Mouse (Mus musculus) T-helper 1 cell (primary cell): ENCODE data around the gene Ttc27.

Experiments used
- in situ Hi-C: fragments of 300-600 bp; cut with MboI, MseI; formaldehyde crosslinking; loops from one replicate; pipeline ENCODE4 v1.15.1; 2025; ENCODE audit warnings: high pct_unique_total_duplicates

Ttc27 gene

GRCm38 (mm10) chr17:74819711-74820110, 102.2 kb downstream of the Ttc27 start:
- in situ Hi-C loops: loop anchor here (25.0 kb wide), 1 partner anchor 718 kb away; no protein-coding TSS in a partner anchor

GRCm38 (mm10) chr17:74830851-74831250, 113.3 kb downstream of the Ttc27 start:
- in situ Hi-C loops: no loop called here

GRCm38 (mm10) chr17:74841721-74842120, 124.2 kb downstream of the Ttc27 start:
- in situ Hi-C loops: no loop called here

- in situ Hi-C loops: no loop called here
Observed at GRCm38 (mm10) chr17:74842603-74843002, 125.1 kb downstream of the Ttc27 start.

GRCm38 (mm10) chr17:74843486-74843885, 126.0 kb downstream of the Ttc27 start:
- in situ Hi-C loops: no loop called here

- in situ Hi-C loops: no loop called here
Observed at GRCm38 (mm10) chr17:74846031-74846891, 128.7 kb downstream of the Ttc27 start.

GRCm38 (mm10) chr17:74850216-74850615, 132.7 kb downstream of the Ttc27 start:
- in situ Hi-C loops: no loop called here

- in situ Hi-C loops: no loop called here
Observed at GRCm38 (mm10) chr17:74859298-74859697, 141.8 kb downstream of the Ttc27 start.

GRCm38 (mm10) chr17:74860180-74860993, 142.9 kb downstream of the Ttc27 start:
- in situ Hi-C loops: no loop called here

DNA sequence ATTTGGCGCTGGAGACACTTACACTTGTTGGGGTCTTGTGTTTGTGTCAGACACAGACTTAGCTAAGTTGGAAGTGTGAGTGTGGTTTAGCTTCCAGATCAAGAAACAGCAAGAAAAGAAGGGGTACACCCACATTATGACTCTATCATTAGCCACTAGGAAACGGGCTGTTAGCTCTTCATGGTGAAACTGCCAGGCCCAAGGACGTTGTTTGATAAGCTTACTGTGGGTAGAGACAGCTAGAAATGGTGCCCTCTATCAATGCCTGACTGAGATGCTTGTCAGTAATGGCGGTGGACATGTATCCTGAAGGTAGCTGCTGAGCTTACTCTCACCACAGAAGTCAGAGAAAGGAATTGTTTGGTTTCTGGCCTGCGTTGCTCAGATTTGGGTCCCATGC, 146.3 kb downstream of the Ttc27 start:
- in situ Hi-C loops: no loop called here

DNA sequence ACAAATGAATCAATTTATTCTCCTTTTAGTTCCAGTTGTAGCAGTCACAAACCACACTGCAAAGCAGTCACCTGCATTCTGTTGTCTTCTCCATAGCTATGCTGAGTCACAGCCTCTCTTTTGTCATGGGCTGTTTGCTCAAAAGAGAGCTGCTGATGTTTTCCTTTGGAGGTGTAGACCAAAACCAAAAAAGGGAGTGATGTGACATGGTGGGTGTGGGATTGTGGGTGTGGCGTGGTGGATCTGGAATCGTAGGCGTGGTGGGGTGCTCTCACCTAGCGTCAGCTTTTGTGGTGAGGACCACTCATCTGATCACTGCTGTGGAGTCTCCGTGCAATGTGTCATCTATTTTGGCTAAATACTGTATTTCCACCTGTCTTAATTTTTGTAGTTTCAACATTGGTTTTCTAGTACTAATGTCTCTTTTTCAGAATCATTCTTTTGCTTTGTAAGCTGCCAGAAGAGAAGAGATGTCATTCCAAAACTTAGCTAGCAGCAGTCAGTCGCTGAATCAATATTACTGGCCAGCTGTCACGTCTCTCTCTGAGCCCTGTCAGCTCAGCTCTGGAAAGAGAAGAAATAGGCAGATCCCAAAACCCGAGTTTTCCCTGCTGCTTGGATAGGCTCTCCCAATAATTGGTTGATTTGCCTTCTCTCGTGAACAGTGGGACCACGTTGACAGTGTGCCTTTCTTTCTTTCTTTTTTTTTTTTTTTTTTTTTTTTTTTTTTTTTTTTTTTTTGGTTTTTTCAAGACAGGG, 147.4 kb downstream of the Ttc27 start:
- in situ Hi-C loops: no loop called here

DNA sequence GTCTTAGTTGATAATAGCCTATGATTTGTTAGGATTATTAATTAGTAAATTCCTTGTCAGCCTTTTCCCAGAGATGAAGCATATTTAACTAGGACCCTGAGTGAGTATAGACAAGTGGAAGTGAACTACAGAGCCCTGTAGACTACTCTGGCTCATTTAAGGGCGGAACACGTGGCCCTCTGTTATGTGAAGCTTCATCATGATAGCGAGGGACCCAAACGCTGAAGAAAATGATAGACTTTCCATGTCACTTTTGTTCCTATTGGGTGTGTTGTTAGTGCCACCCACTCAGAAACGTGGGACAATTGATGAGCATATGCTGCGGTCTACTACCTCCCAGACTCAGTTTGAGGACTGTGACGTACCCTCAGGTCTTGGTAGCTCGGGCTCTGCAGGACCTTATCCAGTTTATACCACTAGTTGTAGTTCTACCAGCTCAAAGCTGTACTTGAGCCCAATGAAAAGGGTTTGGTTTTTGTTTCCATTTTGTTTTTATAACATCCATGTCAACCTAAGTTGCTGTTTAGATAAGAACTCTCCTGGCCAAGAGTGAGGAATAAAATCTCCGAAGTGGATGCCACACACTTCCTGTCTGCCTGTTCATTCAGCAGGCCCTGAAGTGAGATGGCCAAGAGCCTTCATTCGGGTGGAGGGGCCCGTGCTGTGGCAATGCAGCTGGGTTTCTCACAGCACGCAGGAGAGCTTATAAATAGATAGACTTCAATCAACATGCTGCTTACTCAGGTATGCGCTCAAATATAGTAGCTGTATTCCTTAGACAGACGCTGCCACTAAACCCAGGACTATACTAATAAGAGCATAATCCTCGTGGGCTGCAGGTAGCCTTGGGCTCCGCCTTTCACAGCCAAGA, 148.4 kb downstream of the Ttc27 start:
- in situ Hi-C loops: no loop called here

- in situ Hi-C loops: no loop called here
Observed at GRCm38 (mm10) chr17:74866565-74867507, 149.3 kb downstream of the Ttc27 start.

GRCm38 (mm10) chr17:74868185-74868907, 150.8 kb downstream of the Ttc27 start:
- in situ Hi-C loops: no loop called here

GRCm38 (mm10) chr17:74869556-74869955, 152.0 kb downstream of the Ttc27 start:
- in situ Hi-C loops: no loop called here

GRCm38 (mm10) chr17:74870177-74871160, 152.9 kb downstream of the Ttc27 start:
- in situ Hi-C loops: no loop called here

DNA sequence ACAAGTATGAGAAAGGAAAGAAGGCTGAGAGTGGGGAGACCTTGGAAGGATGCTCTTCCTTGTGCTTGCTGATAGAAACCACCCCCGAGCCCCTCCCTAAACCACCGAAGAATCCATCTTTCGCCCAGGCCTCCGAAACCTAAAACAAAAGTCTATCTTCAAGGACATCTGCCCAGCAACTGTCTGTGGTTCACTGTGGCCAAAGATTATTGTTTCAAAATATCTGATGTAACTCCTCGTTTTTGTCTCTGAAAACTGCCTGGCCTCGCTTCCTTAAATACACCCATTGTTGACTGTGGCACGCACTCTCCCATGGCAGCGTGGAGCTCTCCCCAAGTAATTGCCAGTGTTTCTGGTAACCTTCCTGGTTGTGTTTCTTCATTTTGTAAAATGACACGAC, 155.0 kb downstream of the Ttc27 start:
- in situ Hi-C loops: no loop called here

- in situ Hi-C loops: no loop called here
Observed at GRCm38 (mm10) chr17:74873756-74874155, 156.2 kb downstream of the Ttc27 start.
